Mouse (Mus musculus): ENCODE data around the gene Ddx24. TPM values are rescaled to one million over a fixed set of nuclear protein-coding genes. Genes with fewer than 3 reads are reported as not detected.
A peak's percentile ranks its signal among the peaks of the same experiment; 100 is the strongest.
"Not testable (repeated sequence)": the region's sequence is repeated elsewhere in the genome, so short reads cannot be mapped to it uniquely, and the experiment has no call there.

Gene Ddx24
- polyA plus RNA-seq (2015; fragmentation: Nextera tagmentation; extraction: Ambion mirVana), result 81.9 and 86.0 TPM in 2 replicates

GRCm38 (mm10) chr12:103425729-103426470 lies at the start of gene Ddx24:
Gene Ddx24 (minus strand): TSS chr12:103425830.
- H3K27me3 ChIP-seq, result no peaks in the 10 kb centered on the region
- H3K27ac ChIP-seq, result peak within 1 kb of the TSS; percentile 74
- 1% methylated on average over 33 of the region's 33 CpGs for WGBS (ENCODE audit: insufficient replicate concordance)

GRCm38 (mm10) chr12:103474481-103474880 lies 48.9 kb upstream of the Ddx24 start:
- 18% methylated on average over 2 of the region's 2 CpGs for WGBS (ENCODE audit: insufficient replicate concordance)
- H3K4me2 ChIP-seq, result no peak overlapping the region
- H3K36me3 ChIP-seq, result no peaks in the 10 kb centered on the region
- no peak overlapping the region for H3K27ac ChIP-seq
- ATAC-seq (ENCODE audit: low read depth) (no peak), DNase-seq (no peak)
- H3K4me1 ChIP-seq (replicated peaks), result no peaks in the 10 kb centered on the region
- no peaks in the 10 kb centered on the region for H3K27me3 ChIP-seq
- H3K9ac ChIP-seq, result no peak overlapping the region
- no peaks in the 10 kb centered on the region for H3K9me3 ChIP-seq (replicated peaks)
- H3K4me3 ChIP-seq (replicated peaks), result no peak overlapping the region

More at GRCm38 (mm10) chr12:103425729-103426470, at the start of gene Ddx24:
- Histone ChIP-seq H3K4me1 (replicated peaks) (peaks cover 34% of the 10 kb centered on the region), H3K4me2 (peak within 1 kb of the TSS; percentile 87), H3K36me3 (peaks cover 19% of the 10 kb centered on the region), H3K4me3 (replicated peaks) (peak within 1 kb of the TSS; percentile 93), H3K9ac (peak within 1 kb of the TSS; percentile 91), H3K9me3 (replicated peaks) (0 out of 2 replicates have a peak, but pooled peaks cover 2% of the 10 kb centered on the region)
- DNase-seq (peak; percentile 98), ATAC-seq (ENCODE audit: low read depth) (peak; percentile 100)

GRCm38 (mm10) chr12:103457140-103457539 lies 31.5 kb upstream of the Ddx24 start, which contains the start of gene Ifi27l2b:
Gene Ifi27l2b (minus strand): TSS chr12:103457223.
- Histone ChIP-seq H3K27me3 (no peaks in the 10 kb centered on the region), H3K4me1 (replicated peaks) (no peaks in the 10 kb centered on the region), H3K4me2 (no peak within 1 kb of the TSS), H3K9me3 (replicated peaks) (no peaks in the 10 kb centered on the region), H3K9ac (no peak within 1 kb of the TSS), H3K4me3 (replicated peaks) (no peak within 1 kb of the TSS), H3K27ac (no peak within 1 kb of the TSS), H3K36me3 (no peaks in the 10 kb centered on the region)
- DNase-seq, result no peak
- ATAC-seq (ENCODE audit: low read depth), result no peak
- 53% methylated on average over 3 of the region's 3 CpGs for WGBS (ENCODE audit: insufficient replicate concordance)

- not testable (repeated sequence) for H3K27me3 ChIP-seq; H3K9me3 ChIP-seq (replicated peaks); H3K4me1 ChIP-seq (replicated peaks); H3K9ac ChIP-seq; H3K4me3 ChIP-seq (replicated peaks); H3K27ac ChIP-seq; H3K36me3 ChIP-seq; H3K4me2 ChIP-seq; ATAC-seq (ENCODE audit: low read depth); DNase-seq
- no CpG with 5 or more reads among the region's 1 CpGs for WGBS (ENCODE audit: insufficient replicate concordance)
These were observed 31.1 kb upstream of the Ddx24 start for GRCm38 (mm10) chr12:103456727-103457126.

- Histone ChIP-seq H3K36me3 (no peaks in the 10 kb centered on the region), H3K4me3 (replicated peaks) (no peak overlapping the region), H3K27me3 (no peaks in the 10 kb centered on the region), H3K9me3 (replicated peaks) (no peaks in the 10 kb centered on the region), H3K4me1 (replicated peaks) (no peaks in the 10 kb centered on the region), H3K9ac (no peak overlapping the region), H3K4me2 (no peak overlapping the region), H3K27ac (no peak overlapping the region)
- ATAC-seq (ENCODE audit: low read depth) (no peak), DNase-seq (no peak)
These were observed 27.7 kb upstream of the Ddx24 start for GRCm38 (mm10) chr12:103453361-103453760.

- no peak for DNase-seq
- WGBS (ENCODE audit: insufficient replicate concordance), result 71% methylated on average over 3 of the region's 3 CpGs
- Histone ChIP-seq H3K4me1 (replicated peaks) (no peaks in the 10 kb centered on the region), H3K9ac (no peak overlapping the region), H3K36me3 (no peaks in the 10 kb centered on the region), H3K27me3 (no peaks in the 10 kb centered on the region), H3K4me3 (replicated peaks) (no peak overlapping the region), H3K27ac (no peak overlapping the region), H3K4me2 (no peak overlapping the region), H3K9me3 (replicated peaks) (no peaks in the 10 kb centered on the region)
- no peak for ATAC-seq (ENCODE audit: low read depth)
These were observed 19.4 kb upstream of the Ddx24 start for GRCm38 (mm10) chr12:103445060-103445459.

GRCm38 (mm10) chr12:103444261-103444660 lies 18.6 kb upstream of the Ddx24 start:
- not testable (repeated sequence) for H3K4me2 ChIP-seq; H3K36me3 ChIP-seq; DNase-seq; H3K9ac ChIP-seq; H3K4me1 ChIP-seq (replicated peaks); H3K27me3 ChIP-seq; H3K4me3 ChIP-seq (replicated peaks); H3K9me3 ChIP-seq (replicated peaks); ATAC-seq (ENCODE audit: low read depth); H3K27ac ChIP-seq
- WGBS (ENCODE audit: insufficient replicate concordance), result 33% methylated on average over 6 of the region's 7 CpGs

- H3K4me3 ChIP-seq (replicated peaks), result no peak within 1 kb of the TSS
- WGBS (ENCODE audit: insufficient replicate concordance), result 23% methylated on average over 3 of the region's 3 CpGs
- ATAC-seq (ENCODE audit: low read depth) (no peak), DNase-seq (no peak)
- no peak within 1 kb of the TSS for H3K9ac ChIP-seq
- H3K4me1 ChIP-seq (replicated peaks), result no peaks in the 10 kb centered on the region
- H3K4me2 ChIP-seq, result no peak within 1 kb of the TSS
- no peaks in the 10 kb centered on the region for H3K9me3 ChIP-seq (replicated peaks)
- no peak within 1 kb of the TSS for H3K27ac ChIP-seq
- H3K27me3 ChIP-seq, result no peaks in the 10 kb centered on the region
- H3K36me3 ChIP-seq, result no peaks in the 10 kb centered on the region
These were observed 17.9 kb upstream of the Ddx24 start, which contains the start of gene Ifi27l2a for GRCm38 (mm10) chr12:103443524-103443923. Gene Ifi27l2a (minus strand): TSS chr12:103443680.

- H3K9ac ChIP-seq, result no peak overlapping the region
- 81% methylated on average over 1 of the region's 1 CpGs for WGBS (ENCODE audit: insufficient replicate concordance)
- DNase-seq (no peak), ATAC-seq (ENCODE audit: low read depth) (no peak)
- no peak overlapping the region for H3K4me3 ChIP-seq (replicated peaks)
- no peaks in the 10 kb centered on the region for H3K36me3 ChIP-seq
- no peak overlapping the region for H3K27ac ChIP-seq
- no peaks in the 10 kb centered on the region for H3K27me3 ChIP-seq
- no peaks in the 10 kb centered on the region for H3K4me1 ChIP-seq (replicated peaks)
- H3K9me3 ChIP-seq (replicated peaks), result no peaks in the 10 kb centered on the region
- H3K4me2 ChIP-seq, result no peak overlapping the region
These were observed 12.0 kb upstream of the Ddx24 start for GRCm38 (mm10) chr12:103437601-103438000.

- Histone ChIP-seq H3K27me3 (no peaks in the 10 kb centered on the region), H3K9ac (no peak overlapping the region), H3K36me3 (no peaks in the 10 kb centered on the region), H3K9me3 (replicated peaks) (no peaks in the 10 kb centered on the region), H3K27ac (no peak overlapping the region), H3K4me2 (peak overlapping the region; percentile 44), H3K4me1 (replicated peaks) (no peaks in the 10 kb centered on the region), H3K4me3 (replicated peaks) (no peak overlapping the region)
- no peak for DNase-seq
- no peak for ATAC-seq (ENCODE audit: low read depth)
These were observed 9.2 kb upstream of the Ddx24 start for GRCm38 (mm10) chr12:103434861-103435260.

GRCm38 (mm10) chr12:103433986-103434731 lies 8.5 kb upstream of the Ddx24 start, which contains the start of gene Ifi27:
Gene Ifi27 (plus strand): TSS chr12:103434211.
- H3K4me2 ChIP-seq, result peak within 1 kb of the TSS; percentile 44
- DNase-seq (no peak), ATAC-seq (ENCODE audit: low read depth) (peak; percentile 87)
- WGBS (ENCODE audit: insufficient replicate concordance), result 38% methylated on average over 8 of the region's 8 CpGs
- H3K4me3 ChIP-seq (replicated peaks), result peak within 1 kb of the TSS; percentile 18; the same call in 1 of the 2 replicates
- H3K36me3 ChIP-seq, result no peaks in the 10 kb centered on the region
- no peaks in the 10 kb centered on the region for H3K4me1 ChIP-seq (replicated peaks)
- H3K9ac ChIP-seq, result no peak within 1 kb of the TSS
- no peaks in the 10 kb centered on the region for H3K9me3 ChIP-seq (replicated peaks)
- no peak within 1 kb of the TSS; the same call in 1 of the 2 replicates for H3K27ac ChIP-seq
- H3K27me3 ChIP-seq, result no peaks in the 10 kb centered on the region

All from liver, embryonic 13.5 days (tissue).